Mouse (Mus musculus) kidney, postnatal 0 days (tissue): ENCODE measurements around the gene Dner. TPM values are rescaled to one million over a fixed set of nuclear protein-coding genes. Genes with fewer than 3 reads are reported as not detected.

Experiments used
- ATAC-seq: fragments of 200-750 bp; cut with Nextera tagmentation; replicated peaks from 2 replicates; pipeline ENCODE4 v1.8.0; 2017; ENCODE audit warnings: low read depth, moderate number of reproducible peaks, moderate TSS enrichment, moderate library complexity; ENCODE audit not compliant: low FRiP score
- DNase-seq: peaks from one replicate; pipeline ENCODE4 v3.0.0-alpha.2; 2016; ENCODE audit warnings: low spot score
- H3K27ac ChIP-seq: fragments of 300-500 bp; sonication (generic); 2 replicates; pipeline ENCODE4 v1.5.1; 2014; ENCODE audit warnings: mild to moderate bottlenecking
- H3K27me3 ChIP-seq: fragments of 300-500 bp; sonication (generic); 2 replicates; pipeline ENCODE4 v1.6.1; 2014; ENCODE audit warnings: low read length, mixed read lengths; ENCODE audit not compliant: insufficient read depth
- H3K36me3 ChIP-seq: fragments of 300-500 bp; sonication (generic); 2 replicates; pipeline ENCODE4 v1.6.1; 2014; ENCODE audit warnings: low read length, mixed read lengths; ENCODE audit not compliant: insufficient read depth
- H3K4me1 ChIP-seq: fragments of 300-500 bp; sonication (generic); replicated peaks from 2 replicates; pipeline ENCODE4 v1.6.1; 2014; ENCODE audit warnings: antibody characterized with exemption, low read length, mixed read lengths; ENCODE audit not compliant: insufficient read depth
- H3K4me2 ChIP-seq: fragments of 300-500 bp; sonication (generic); 2 replicates; pipeline ENCODE4 v1.6.1; 2014; ENCODE audit warnings: mild to moderate bottlenecking, low read length, moderate library complexity, mixed read lengths
- H3K4me3 ChIP-seq: fragments of 300-500 bp; sonication (generic); replicated peaks from 2 replicates; pipeline ENCODE4 v1.5.1; 2014; ENCODE audit warnings: low read depth, low read length
- H3K9ac ChIP-seq: fragments of 300-500 bp; sonication (generic); 2 replicates; pipeline ENCODE4 v1.6.1; 2014; ENCODE audit warnings: low read depth, low read length
- H3K9me3 ChIP-seq: fragments of 300-500 bp; sonication (generic); replicated peaks from 2 replicates; pipeline ENCODE4 v1.6.1; 2016; ENCODE audit warnings: low read length, inconsistent platforms, mixed read lengths
- CTCF ChIP-seq: IDR thresholded peaks from 2 replicates; pipeline ENCODE4 v1.5.1; 2016; ENCODE audit warnings: antibody characterized with exemption, low read depth, mild to moderate bottlenecking, moderate library complexity
- WGBS: fragments of 180-500 bp; shearing (Covaris S2); extraction: QIAGEN DNeasy Blood & Tissue Kit; methylation state at CpG from one replicate; pipeline ENCODE4 v1.1.7; 2014; 5-methylcytosine and 5-hydroxymethylcytosine counted together
- polyA plus RNA-seq: library from polyadenylated mRNA; unstranded; fragments of >200 nt; fragmentation: Nextera tagmentation; extraction: Ambion mirVana; gene quantifications from 2 replicates; pipeline ENCODE4 v1.2.1, GENCODE M21; 2015

The Dner gene
- polyA plus RNA-seq, 1 experiment from 2014 or later, result 0.68 TPM

DNA sequence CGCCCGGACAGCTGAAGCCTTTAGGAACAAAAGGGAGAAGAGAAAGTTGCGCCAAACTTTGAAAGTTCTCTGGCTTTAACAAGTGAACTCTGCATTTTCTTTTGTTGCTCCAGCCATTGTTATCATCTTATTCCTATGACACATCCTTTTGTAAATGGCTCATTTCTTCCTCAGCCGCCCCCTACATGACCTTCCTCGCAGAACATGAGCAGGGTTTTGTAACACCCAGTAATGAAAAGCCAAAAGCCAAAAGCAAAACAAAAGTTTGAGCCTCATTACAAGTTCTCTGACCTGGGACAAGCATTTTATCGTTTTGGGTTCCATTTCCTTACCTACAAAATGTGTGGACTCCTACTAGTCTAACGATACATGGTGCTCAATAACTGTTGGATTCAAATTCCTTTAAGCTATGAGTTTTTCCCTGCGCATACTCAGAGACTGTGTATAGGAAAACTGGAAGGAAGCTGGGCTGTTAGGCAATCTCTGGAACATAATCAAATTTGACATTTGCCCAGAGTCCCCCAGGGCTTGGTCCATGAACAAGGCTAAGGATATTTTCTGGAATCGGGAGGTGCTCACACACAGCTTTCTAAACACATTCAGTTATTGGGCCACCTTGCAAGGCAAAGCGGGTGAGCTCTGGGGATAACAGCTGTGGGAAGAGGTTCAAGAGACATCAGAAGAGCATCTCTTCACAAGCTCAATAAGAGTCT, 246.3 kb downstream of the Dner start:
- H3K27me3 ChIP-seq, result no peaks in the 10 kb centered on the region
- H3K36me3 ChIP-seq, result no peaks in the 10 kb centered on the region
- no peaks in the 10 kb centered on the region for H3K4me1 ChIP-seq
- H3K4me3 ChIP-seq, result no peak overlapping the region
- no peak overlapping the region for H3K9ac ChIP-seq
- H3K27ac ChIP-seq, result no peak overlapping the region
- 86% methylated on average over 10 of the region's 10 CpGs for WGBS
- H3K9me3 ChIP-seq, result no peaks in the 10 kb centered on the region
- no peak overlapping the region for H3K4me2 ChIP-seq
- DNase-seq, result no peak
- TF ChIP-seq CTCF, result no peak
- ATAC-seq, result no peak

DNA sequence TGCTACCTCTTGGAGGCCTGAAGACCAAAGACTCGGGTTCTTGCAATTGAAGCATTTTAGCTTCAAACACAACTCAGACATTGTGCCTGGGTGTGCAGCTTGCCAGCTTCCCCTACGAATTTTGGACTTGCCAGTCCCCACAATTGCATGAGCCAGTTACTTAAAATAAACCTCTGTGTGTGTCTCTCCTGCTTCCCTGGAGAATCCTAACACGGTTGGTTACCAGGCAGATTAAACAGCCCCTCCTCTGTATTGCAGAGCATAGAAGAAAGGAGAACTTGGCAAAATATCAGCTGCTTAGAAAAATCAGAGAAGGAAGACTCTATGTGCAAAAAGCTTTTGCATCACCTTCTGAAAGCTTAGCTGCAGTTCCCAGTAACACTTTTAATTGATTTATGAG, 252.4 kb downstream of the Dner start:
- ATAC-seq, result no peak
- no peak overlapping the region for H3K4me3 ChIP-seq
- TF ChIP-seq CTCF, result no peak
- H3K27me3 ChIP-seq, result no peaks in the 10 kb centered on the region
- H3K4me1 ChIP-seq, result no peaks in the 10 kb centered on the region
- no peak overlapping the region for H3K9ac ChIP-seq
- H3K4me2 ChIP-seq, result no peak overlapping the region
- H3K27ac ChIP-seq, result no peak overlapping the region
- WGBS, result 62% methylated on average over 3 of the region's 3 CpGs
- no peak for DNase-seq
- no peaks in the 10 kb centered on the region for H3K36me3 ChIP-seq
- no peaks in the 10 kb centered on the region for H3K9me3 ChIP-seq

DNA sequence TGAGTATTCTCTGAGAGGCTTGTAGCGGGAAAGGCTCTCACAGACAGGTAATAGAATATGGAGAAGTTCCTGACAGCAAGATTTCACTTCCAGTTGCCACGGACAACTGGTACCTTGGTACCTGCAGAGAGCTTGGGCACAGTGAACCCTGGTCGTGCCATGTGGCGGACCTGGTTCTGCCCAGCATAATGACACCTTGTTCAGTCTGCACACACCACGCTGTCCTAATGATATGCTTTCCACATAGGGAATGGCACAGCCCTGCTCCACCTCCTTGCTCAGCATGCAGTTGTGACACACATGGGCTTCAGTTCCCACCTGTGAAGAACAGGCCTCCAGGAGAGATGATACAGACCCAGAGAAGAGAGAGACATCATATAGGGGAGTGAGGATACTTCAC, 253.0 kb downstream of the Dner start:
- Histone ChIP-seq H3K4me1 (no peaks in the 10 kb centered on the region), H3K27ac (no peak overlapping the region), H3K9ac (no peak overlapping the region), H3K27me3 (no peaks in the 10 kb centered on the region), H3K36me3 (no peaks in the 10 kb centered on the region), H3K9me3 (no peaks in the 10 kb centered on the region), H3K4me3 (no peak overlapping the region), H3K4me2 (no peak overlapping the region)
- 93% methylated on average over 5 of the region's 5 CpGs for WGBS
- ATAC-seq (no peak), DNase-seq (no peak)
- no peak for TF ChIP-seq CTCF

DNA sequence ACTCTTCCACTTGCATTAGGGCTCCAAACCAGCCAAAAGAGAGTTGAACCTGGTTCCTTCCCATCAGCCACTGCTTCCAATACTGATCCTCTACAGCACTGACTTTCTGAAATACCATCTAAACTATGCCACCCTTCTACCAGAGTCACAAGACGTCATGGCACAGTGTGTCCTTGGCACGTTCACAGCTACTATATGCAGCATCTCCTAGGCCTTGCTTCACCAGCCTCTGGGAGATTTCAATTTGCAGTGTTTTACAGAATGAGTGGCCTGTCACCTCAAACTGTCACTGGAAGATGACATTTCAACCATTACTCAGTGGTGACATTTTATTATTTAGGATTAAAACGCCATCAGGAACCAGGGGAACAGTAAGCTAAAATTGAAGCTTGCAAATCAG, 254.6 kb downstream of the Dner start:
- Histone ChIP-seq H3K4me1 (no peaks in the 10 kb centered on the region), H3K27me3 (no peaks in the 10 kb centered on the region), H3K9me3 (no peaks in the 10 kb centered on the region), H3K36me3 (no peaks in the 10 kb centered on the region), H3K4me2 (no peak overlapping the region), H3K27ac (no peak overlapping the region), H3K9ac (no peak overlapping the region), H3K4me3 (no peak overlapping the region)
- no peak for TF ChIP-seq CTCF
- ATAC-seq (no peak), DNase-seq (no peak)
- WGBS, result 81% methylated on average over 3 of the region's 3 CpGs

DNA sequence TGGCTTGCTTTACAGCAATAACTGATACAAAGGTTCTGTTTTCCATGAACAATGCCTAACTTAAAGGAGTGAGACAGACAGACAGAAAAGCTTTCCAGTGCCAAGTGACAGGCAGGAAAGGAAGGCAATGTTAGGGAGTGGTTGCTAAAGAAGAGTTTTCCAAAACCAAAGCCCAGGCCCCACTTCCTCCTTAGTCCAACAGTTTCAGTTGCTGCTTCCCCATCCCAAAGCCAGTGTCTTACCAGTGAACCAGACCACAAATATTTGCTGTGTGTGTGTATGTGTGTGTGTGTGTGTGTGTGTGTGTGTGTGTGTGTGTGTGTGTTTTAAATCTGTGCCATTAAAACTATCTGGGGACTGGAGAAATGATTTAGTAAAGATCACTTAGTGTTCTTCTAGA, 258.5 kb downstream of the Dner start:
- H3K27me3 ChIP-seq, result no peaks in the 10 kb centered on the region
- H3K9ac ChIP-seq, result no peak overlapping the region
- H3K36me3 ChIP-seq, result no peaks in the 10 kb centered on the region
- H3K27ac ChIP-seq, result no peak overlapping the region
- TF ChIP-seq CTCF, result no peak
- no peak overlapping the region for H3K4me3 ChIP-seq
- no peak for ATAC-seq
- no peak overlapping the region for H3K4me2 ChIP-seq
- no peaks in the 10 kb centered on the region for H3K4me1 ChIP-seq
- no peaks in the 10 kb centered on the region for H3K9me3 ChIP-seq
- no peak for DNase-seq

DNA sequence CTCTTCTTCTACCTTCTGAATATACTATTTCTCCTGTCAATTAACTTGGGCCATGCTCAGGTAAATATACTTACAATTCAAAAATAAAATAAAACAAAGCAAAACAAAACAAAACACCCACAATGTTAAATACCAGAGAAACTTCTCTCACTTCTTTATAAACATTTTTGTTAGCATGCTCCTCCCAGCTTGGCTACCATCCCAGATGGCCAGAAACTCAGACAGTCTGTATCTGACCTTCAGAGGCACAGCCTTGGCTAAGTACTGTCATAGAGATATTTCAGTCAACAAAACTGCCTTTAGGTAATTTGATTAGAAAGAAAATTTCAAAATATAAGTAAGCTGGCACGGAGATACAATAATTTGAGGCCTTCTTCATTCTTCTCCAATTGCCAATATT, 259.7 kb downstream of the Dner start:
- Histone ChIP-seq H3K27me3 (no peaks in the 10 kb centered on the region), H3K27ac (no peak overlapping the region), H3K9ac (no peak overlapping the region), H3K4me2 (no peak overlapping the region), H3K9me3 (no peaks in the 10 kb centered on the region), H3K36me3 (no peaks in the 10 kb centered on the region), H3K4me1 (no peaks in the 10 kb centered on the region), H3K4me3 (no peak overlapping the region)
- DNase-seq, result peak; percentile 8
- no peak for TF ChIP-seq CTCF
- ATAC-seq, result no peak
- WGBS, result 79% methylated on average over 1 of the region's 1 CpGs

DNA sequence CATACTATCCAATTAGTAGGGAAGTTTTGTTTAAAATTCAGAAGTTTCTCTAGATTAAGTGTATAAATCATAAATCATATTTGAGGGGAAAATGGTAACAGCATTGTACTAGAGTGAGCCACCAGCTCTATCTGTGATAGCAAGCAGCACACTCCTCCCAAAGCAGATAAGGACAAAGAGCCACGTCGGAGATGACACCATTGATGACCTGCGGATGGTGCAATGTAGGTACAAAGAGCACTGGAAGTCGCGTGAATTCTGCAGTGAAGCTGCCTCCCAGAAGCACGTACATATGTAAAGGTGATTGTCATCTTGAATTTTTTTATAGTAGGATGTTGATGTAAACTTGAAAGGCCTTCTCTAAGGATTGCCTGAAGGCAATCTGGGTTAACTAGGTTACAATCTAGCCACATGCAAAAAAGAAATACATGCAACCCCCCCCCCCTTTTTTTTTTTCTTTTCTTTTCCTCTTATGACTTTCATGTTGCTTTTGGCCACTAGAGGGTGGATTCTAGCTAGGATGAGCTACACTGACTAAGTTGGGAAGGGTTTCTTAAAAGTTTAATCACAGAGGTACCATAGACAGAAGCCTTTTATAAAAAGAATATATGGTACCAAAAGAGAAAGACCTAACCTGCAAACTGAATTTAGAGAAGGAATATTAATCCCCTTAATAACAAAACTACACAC, 262.6 kb downstream of the Dner start:
- Histone ChIP-seq H3K4me1 (no peaks in the 10 kb centered on the region), H3K9ac (no peak overlapping the region), H3K9me3 (no peaks in the 10 kb centered on the region), H3K36me3 (no peaks in the 10 kb centered on the region), H3K4me3 (no peak overlapping the region), H3K27me3 (no peaks in the 10 kb centered on the region), H3K4me2 (no peak overlapping the region), H3K27ac (no peak overlapping the region)
- ATAC-seq (no peak), DNase-seq (peak; percentile 48)
- TF ChIP-seq CTCF, result peak; percentile 63
- WGBS, result 80% methylated on average over 6 of the region's 6 CpGs
